In genomic region chr2:8754142-8754541, GRCm38 (mm10) we compare ENCODE assay signal across 9 mouse cellular contexts.
DNase-seq lines count a peak whose midpoint lies in the region; ATAC-seq and TF ChIP-seq lines count a peak whose summit lies in the region.
"Had no signal": no experiment of that assay in that cellular context is flagged by ENCODE, and none has a peak within 500 bp of the region (broad histone marks: within the 10 kb centered on the region; RNA-seq: fewer than 3 reads in every experiment).

No protein-coding gene starts in this region.

- no peak overlapping the region for H3K4me2 ChIP-seq in kidney, embryonic 14.5 days (replicated peaks; ENCODE audit: low read depth, low read length)

- H3K4me3 ChIP-seq in spleen, adult 2 months (ENCODE audit: extremely low read depth, insufficient read depth, insufficient read length): no peak overlapping the region
- H3K4me3 ChIP-seq in kidney, embryonic 14.5 days (ENCODE audit: low read length): no peak overlapping the region
- H3K4me3 ChIP-seq: megakaryocyte, embryonic 14.5 days had no signal

- no peaks in the 10 kb centered on the region for H3K27me3 ChIP-seq in spleen, adult 2 months (ENCODE audit: control insufficient read depth, insufficient read depth, low read length)
- H3K27me3 ChIP-seq in kidney, embryonic 14.5 days (ENCODE audit: control insufficient read depth, insufficient read depth, low read length): no peaks in the 10 kb centered on the region
- H3K27me3 ChIP-seq: megakaryocyte, embryonic 14.5 days had no signal

- no peak overlapping the region for H3K27ac ChIP-seq in spleen, adult 2 months (ENCODE audit: insufficient read depth, low read length)
- no peak overlapping the region for H3K27ac ChIP-seq in kidney, embryonic 14.5 days (ENCODE audit: low read depth, low read length)

- peak; percentile 55; the same call in 1 of the 2 replicates for ATAC-seq in kidney, embryonic 14.5 days (ENCODE audit: low FRiP score, low TSS enrichment)
- ATAC-seq in erythroid progenitor cell, adult 5-6 weeks (replicated peaks; ENCODE audit: low FRiP score, poor library complexity, severe bottlenecking): no peak

- no peaks in the 10 kb centered on the region for H3K9me3 ChIP-seq in kidney, embryonic 14.5 days (ENCODE audit: control insufficient read depth, low read length)
- H3K9me3 ChIP-seq: megakaryocyte, embryonic 14.5 days had no signal

- H3K4me1 ChIP-seq in spleen, adult 2 months (ENCODE audit: control insufficient read depth, insufficient read depth, insufficient read length): no peaks in the 10 kb centered on the region
- no peaks in the 10 kb centered on the region for H3K4me1 ChIP-seq in kidney, embryonic 14.5 days (ENCODE audit: control insufficient read depth, insufficient read depth, low read length)
- H3K4me1 ChIP-seq: megakaryocyte, embryonic 14.5 days had no signal

- no peak for TF ChIP-seq POLR2A in spleen, adult 2 months (IDR thresholded peaks at IDR 0.05; ENCODE audit: low read depth, low read length)

- no peak overlapping the region for H3K9ac ChIP-seq in kidney, embryonic 14.5 days (ENCODE audit: low read depth, low read length)

- H3K36me3 ChIP-seq in spleen, adult 2 months (ENCODE audit: control insufficient read depth, insufficient read depth, low read length): no peaks in the 10 kb centered on the region
- H3K36me3 ChIP-seq in kidney, embryonic 14.5 days (ENCODE audit: control insufficient read depth, insufficient read depth, low read length): no peaks in the 10 kb centered on the region

- no peak for DNase-seq in spleen, adult 2 months (ENCODE audit: low read depth in 1 of 2, low spot score in 2 of 2)
- DNase-seq in spleen, postnatal 36 days (ENCODE audit: low spot score in 2 of 2): no peak
- peak; percentile 66 for DNase-seq in adipocyte (ENCODE audit: low spot score)
- peak; percentile 3 for DNase-seq in fibroblast of lung, adult 2 months (ENCODE audit: low read depth)
- peak; percentile 4 to 18 for DNase-seq in lung, adult 18-20 months
- peak; percentile 36 for DNase-seq in retina, postnatal 7 days (ENCODE audit: low read depth, low spot score)

- TF ChIP-seq CTCF in spleen, adult 2 months (IDR thresholded peaks at IDR 0.05; ENCODE audit: extremely low read depth, insufficient read depth, insufficient read length, insufficient replicate concordance): peak; percentile 9; the same call in 1 of the 2 replicates

- WGBS in spleen, adult 2 months: 8% methylated on average over 1 of the region's 1 CpGs
- 21% methylated on average over 1 of the region's 1 CpGs for WGBS in kidney, embryonic 14.5 days

Comparison
In these comparisons a context has a peak if more than half of its experiments do, and no peak if none do; other contexts are left out.
1. DNase-seq: peak in adipocyte (single experiment), fibroblast of lung, adult 2 months (single experiment), lung, adult 18-20 months (2 of 2) and retina, postnatal 7 days (single experiment); none in spleen, adult 2 months (0 of 2) and spleen, postnatal 36 days (0 of 2).